Mouse (Mus musculus): ENCODE results near the gene Cfh. TPM values are rescaled to one million over a fixed set of nuclear protein-coding genes. Genes with fewer than 3 reads are reported as not detected.
"Not testable (repeated sequence)": the region's sequence is repeated elsewhere in the genome, so short reads cannot be mapped to it uniquely, and the experiment has no call there.

The Cfh gene
- total RNA-seq (2022) = 100 to 1,000 TPM; 235 to 356 (median 285) TPM

DNA sequence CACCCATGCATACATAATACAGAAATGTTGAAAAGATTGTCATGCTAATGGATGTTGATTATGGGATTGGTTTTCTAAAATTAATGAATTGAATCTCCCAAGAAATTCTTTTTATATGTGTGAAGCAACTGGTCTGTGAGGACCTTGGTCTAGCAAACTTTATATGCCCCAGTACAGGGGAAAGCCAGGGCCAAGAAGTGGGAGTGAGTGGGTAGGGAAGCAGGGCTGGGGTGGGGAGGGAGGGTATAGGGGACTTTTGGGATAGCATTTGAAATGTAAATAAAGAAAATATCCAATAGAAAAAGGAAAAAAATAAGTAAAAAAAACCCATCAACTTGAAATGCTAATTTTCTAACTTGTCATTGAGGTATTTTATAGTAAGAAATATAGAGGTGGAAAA is at the start of gene Cfh:
Gene Cfh (minus strand): TSS at position 101 of the 400 bp plus-strand sequence.
- DNase-seq = not testable (repeated sequence)

GRCm38 (mm10) chr1:140226673-140227072 is 43.1 kb upstream of the Cfh start:
- no peak for DNase-seq

DNA sequence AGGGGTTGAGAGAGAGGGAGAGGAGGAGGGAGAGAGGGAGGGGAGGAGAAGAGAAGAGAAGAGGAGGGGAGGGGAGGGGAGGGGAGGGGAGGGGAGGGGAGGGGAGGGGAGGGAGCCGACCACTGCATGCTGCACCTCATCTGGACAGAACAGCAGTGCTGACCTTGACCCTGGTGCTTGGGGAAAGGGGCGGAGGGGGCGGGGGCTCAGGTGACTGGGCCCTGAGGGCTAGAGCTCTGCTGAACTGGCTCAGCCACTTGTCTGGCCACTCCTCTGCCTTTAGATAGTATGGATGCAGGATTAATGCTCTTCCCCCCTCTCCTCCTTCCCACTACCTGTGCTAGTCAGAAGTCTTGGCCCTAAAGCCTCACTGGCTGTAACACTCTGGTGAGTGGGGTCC is 41.7 kb upstream of the Cfh start:
- DNase-seq = no peak

DNA sequence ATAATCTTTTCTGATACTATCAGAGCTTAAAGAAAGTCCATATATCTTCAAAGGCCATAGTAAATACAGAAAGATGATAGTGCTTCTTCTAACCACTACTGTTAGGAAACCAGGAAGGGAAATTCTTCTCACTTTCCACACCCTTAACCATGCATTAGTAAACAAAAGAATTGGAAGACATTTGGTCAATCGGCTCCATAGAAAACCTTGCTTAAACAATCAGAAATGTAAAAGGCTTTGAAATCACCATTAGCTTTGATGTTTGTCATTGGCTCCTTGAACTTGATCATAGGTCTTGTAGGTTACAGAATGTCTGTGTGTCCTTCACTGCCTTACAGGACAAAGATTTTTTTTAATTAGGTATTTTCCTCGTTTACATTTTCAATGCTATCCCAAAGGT is 21.8 kb upstream of the Cfh start:
- no peak for DNase-seq

DNA sequence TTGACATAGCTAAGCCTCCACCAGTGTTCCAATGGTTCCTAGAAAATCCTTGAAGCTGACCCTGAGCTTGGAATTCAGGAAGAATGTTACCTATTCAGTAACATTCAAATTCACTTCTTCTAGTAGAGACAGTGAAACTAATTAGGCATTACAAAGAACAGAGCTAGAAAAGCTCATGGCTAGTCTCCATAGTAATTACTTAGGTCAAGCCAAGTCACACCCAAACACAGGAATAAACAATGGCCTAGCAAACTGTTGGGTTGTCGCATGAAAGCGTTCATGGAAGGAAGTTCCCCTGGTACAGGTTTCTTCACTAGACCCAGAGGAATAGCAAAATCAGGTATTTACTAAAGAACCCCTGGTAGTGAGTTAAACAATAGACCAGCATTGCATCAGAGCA is 4.9 kb upstream of the Cfh start:
- not testable (repeated sequence) for DNase-seq

DNA sequence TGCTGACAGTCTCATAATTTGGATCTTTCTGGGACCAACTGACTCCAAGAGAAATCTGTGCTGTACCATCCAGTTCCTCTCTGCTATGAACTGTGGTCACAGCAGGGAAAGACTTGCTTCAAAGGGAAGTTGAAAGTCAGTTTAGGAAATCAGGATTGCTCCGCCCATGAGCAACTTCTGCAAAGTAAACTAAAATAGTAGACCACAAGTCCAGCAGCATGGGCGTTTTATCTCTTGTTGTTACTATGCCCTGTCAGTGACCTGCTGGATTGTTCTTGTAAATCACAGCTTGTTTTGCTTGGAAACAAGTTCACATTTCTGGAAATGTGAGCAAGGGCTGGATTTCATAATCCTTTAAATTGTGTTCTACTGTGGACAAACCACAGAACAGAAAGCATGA is 356 bp downstream of the Cfh start:
- DNase-seq = peak; percentile 14

DNA sequence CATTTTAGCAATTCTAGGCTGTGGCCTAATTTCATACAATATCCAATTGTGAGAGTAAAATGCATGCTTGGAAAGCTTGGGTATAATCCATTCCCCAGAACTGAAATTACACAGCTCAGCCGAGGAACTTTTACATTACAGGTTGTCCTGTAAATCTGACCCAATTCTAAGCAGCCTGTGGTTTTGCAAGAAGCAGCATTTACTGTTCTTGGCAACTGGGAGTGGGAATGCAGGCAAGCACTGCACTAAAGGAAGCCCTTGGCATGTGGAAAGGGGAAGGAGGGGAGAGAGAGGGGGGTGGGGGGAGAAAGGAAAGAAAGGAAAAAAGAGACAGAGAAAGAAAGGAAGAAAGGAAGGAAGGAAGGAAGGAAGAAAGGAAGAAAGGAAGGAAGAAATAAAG is 3.4 kb downstream of the Cfh start:
- DNase-seq = no peak

DNA sequence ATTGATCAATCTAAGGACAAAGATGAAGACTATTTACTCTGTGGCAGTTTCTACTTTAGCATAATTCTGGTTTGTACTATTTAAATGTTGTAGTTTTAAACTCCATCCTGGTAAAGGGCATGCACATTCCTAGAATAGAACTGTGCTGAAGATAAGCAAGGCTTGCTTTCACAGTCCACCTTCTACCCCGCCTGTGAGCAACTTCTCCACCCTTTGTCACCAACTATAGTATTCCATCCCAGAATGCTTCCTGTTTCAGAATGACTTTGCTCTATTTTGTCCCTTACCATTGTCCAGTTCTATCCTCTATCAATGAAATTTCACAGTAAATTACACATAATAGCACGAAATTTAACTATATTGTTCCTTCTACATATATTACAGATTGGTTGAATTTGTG is 8.1 kb downstream of the Cfh start:
- no peak for DNase-seq

- no peak for DNase-seq
These were observed 11.9 kb downstream of the Cfh start for GRCm38 (mm10) chr1:140171581-140172154.

DNA sequence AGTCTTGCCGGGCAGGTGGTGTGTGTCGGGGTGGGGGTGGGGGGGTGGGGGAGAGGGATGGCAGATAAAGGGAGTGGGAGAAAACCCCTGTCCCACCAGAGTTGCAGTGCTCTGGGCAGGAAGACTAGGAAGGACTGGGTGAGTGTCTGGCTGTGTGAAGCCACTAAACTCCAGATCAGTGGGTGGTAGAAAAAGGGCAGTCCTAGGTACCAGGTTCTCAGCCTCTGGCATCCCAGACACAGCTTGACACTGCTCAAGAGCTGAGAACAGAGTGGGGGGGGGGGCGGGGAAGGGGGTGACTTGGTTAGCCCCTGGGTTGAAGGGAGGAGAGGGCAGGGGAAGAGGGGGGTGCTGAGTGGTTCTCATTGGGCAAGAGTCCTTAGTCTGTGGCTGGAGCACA is 24.6 kb downstream of the Cfh start:
- DNase-seq = no peak

DNA sequence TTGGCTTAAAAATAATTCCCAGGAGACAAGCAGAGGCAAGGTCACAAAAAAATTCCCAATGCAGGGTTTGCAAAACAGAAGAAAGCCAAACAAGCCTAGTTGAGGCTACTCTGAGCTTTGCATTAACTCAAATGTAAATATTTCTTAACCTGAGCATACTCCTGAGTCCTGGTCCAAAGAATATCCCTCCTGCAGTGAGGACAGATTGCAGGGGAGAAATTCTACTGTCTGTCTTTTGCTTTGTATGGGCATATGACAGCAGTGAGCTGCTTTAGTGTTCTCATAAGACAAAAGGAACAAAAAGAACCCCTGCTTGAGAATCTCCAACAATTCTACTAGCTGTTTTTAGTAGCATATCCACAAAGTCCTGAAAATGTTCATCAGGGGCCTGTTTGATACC is 114.1 kb downstream of the Cfh start:
- no peak for DNase-seq

Other genes starting within 250 kb of the Cfh start
- 1 to 10 TPM; 1.8 to 2.9 (median 2.5) TPM for gene Kcnt2, start 62.4 kb upstream of the Cfh start, total RNA-seq (2022)

Measured in adrenal gland, adult 8-10 months (tissue).